Mouse (Mus musculus) gastrocnemius, adult 18-20 months (tissue): Measurements from ENCODE around the gene Utp14a. TPM values are rescaled to one million over a fixed set of nuclear protein-coding genes. Genes with fewer than 3 reads are reported as not detected.

Experiments
- DNase-seq: peaks from one replicate; pipeline ENCODE4 v3.0.0; 2021; ENCODE audit warnings: low spot score
- total RNA-seq, 2 experiments: library from RNA; stranded (reverse); gene quantifications; 2 replicates each; pipeline ENCODE4 v1.2.3; 2021

Gene Utp14a
- total RNA-seq, 2 experiments from 2014 or later = 12.6 to 13.6 TPM

- DNase-seq = no peak
Measured at GRCm38 (mm10) chrX:48310706-48311517, 54.2 kb downstream of the Utp14a start.

DNA sequence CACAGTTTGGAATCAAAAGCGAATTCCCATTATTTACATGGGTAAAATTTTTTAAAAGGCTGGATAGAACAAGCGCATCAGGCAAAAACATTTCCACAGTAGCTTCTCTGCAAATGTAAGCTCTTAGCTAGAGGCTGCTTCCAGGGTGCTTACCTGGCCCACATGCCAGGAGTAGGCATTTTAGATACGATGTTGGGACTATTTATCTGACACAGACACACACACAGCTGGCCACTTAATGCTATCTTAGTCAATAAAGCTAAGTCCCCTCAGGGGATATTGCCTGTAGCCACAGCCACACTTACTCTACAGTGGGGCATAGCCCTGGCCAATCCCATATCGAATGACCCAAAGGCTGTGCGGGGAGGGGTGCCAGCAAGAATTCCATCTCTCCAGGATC lies 55.1 kb downstream of the Utp14a start:
- DNase-seq = no peak

GRCm38 (mm10) chrX:48314530-48315079 lies 57.9 kb downstream of the Utp14a start:
- peak; percentile 79 for DNase-seq

DNA sequence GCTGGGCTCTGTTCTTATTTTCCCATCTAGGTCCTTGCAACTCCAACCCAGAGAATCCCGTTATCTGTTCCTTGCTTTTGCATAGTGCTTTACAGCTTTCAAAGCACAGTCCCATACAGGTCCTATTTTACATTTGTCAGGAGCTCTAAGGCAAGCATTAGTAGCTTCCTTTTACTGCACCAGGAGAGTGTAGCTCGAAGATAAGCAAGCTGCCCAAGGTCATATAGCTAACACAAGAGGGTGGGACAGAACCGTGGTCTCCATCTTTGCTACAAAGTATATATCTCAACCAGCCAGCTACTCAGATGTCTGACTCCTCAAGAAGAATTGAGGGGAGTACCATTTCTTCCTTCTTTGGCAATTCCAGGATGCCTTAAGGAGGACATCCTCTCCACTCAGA lies 60.8 kb downstream of the Utp14a start:
- DNase-seq = no peak

DNA sequence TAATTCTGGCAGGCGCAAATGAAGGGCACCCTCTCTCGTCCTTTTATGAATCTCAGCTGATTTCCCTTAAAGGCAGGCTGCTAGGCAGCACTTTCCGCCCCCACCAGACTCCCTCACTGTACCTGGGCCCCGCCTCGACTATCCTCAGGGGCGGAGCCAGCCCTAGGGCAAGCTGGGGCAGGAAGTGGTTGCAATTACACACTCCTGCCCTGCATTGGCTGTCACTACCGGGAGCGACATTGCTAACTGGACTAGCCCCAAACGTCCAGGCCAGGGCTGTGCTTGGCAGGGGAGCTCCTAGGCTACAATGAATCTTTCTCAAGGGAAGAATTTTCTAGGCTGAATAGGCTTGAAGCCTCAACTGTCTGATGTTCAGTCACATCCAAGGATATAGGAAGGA lies 61.5 kb downstream of the Utp14a start:
- no peak for DNase-seq

Other genes starting within 250 kb of the Utp14a start
- under 1 TPM; 0.59 to 0.85 TPM for gene Apln, start 222.0 kb upstream of the Utp14a start, total RNA-seq
- under 1 TPM; 0.31 to 0.82 TPM for gene Xpnpep2, start 148.1 kb upstream of the Utp14a start, total RNA-seq
- gene Sash3, start 110.4 kb upstream of the Utp14a start, total RNA-seq = under 1 TPM; 0.11 to 0.31 TPM
- 1 to 10 TPM; 7.9 to 8.8 TPM for gene Zdhhc9, start 48.0 kb upstream of the Utp14a start, total RNA-seq
- 1 to 10 TPM; 5.8 to 7.5 TPM for gene Bcorl1, start 84.5 kb downstream of the Utp14a start, total RNA-seq
- gene Elf4, start 206.3 kb downstream of the Utp14a start, total RNA-seq = 1 to 10 TPM; 1.6 to 2.3 TPM